Mouse (Mus musculus) erythroblast, adult 5-6 weeks (primary cell): ENCODE data around the gene Polg2. TPM values are rescaled to one million over a fixed set of nuclear protein-coding genes. Genes with fewer than 3 reads are reported as not detected.
"Not testable (repeated sequence)": the region's sequence is repeated elsewhere in the genome, so short reads cannot be mapped to it uniquely, and the experiment has no call there.

Experiments used
- ATAC-seq: replicated peaks from 2 replicates; pipeline ENCODE4 v1.8.0; 2016; ENCODE audit warnings: moderate number of reproducible peaks, mild to moderate bottlenecking, moderate TSS enrichment, inconsistent platforms; ENCODE audit not compliant: poor library complexity, low FRiP score, severe bottlenecking
- total RNA-seq, 2 experiments: library from RNA; stranded (forward) in 1 of 2; stranded (reverse) in 1 of 2; fragments of 150-400 nt in 1 of 2; fragments of 200-764, 138-1000 nt in 1 of 2; gene quantifications; 2 replicates each; pipeline versions ENCODE4 v1.2.3 to v1.2.4; 2015 to 2017; ENCODE audit warnings: low replicate concordance in 2 of 2

Polg2 gene
- total RNA-seq, 2 experiments from 2014 or later = 9.6 to 22.7 TPM

- no peak for ATAC-seq
Measured at GRCm38 (mm10) chr11:106793846-106794245, 14.5 kb upstream of the Polg2 start.

GRCm38 (mm10) chr11:106789649-106790048, 10.3 kb upstream of the Polg2 start:
- ATAC-seq = no peak

- peak; percentile 80 for ATAC-seq
Measured at GRCm38 (mm10) chr11:106788775-106789459, 9.6 kb upstream of the Polg2 start, which contains the start of the genes Ddx5 and Cep95. Ddx5 (minus strand) TSS chr11:106789185. Cep95 (plus strand) TSS chr11:106789252.

GRCm38 (mm10) chr11:106788026-106788774, 8.9 kb upstream of the Polg2 start:
- ATAC-seq = peak; percentile 74

GRCm38 (mm10) chr11:106787131-106788025, 8.0 kb upstream of the Polg2 start:
- ATAC-seq = peak; percentile 66

GRCm38 (mm10) chr11:106785043-106785442, 5.7 kb upstream of the Polg2 start:
- ATAC-seq = no peak

- ATAC-seq = no peak
Measured at GRCm38 (mm10) chr11:106784476-106784875, 5.1 kb upstream of the Polg2 start.

- no peak for ATAC-seq
Measured at GRCm38 (mm10) chr11:106782841-106783764, 3.8 kb upstream of the Polg2 start.

- ATAC-seq = not testable (repeated sequence)
Measured at GRCm38 (mm10) chr11:106782271-106782670, 2.9 kb upstream of the Polg2 start.

GRCm38 (mm10) chr11:106780590-106781220, 1.4 kb upstream of the Polg2 start:
- no peak for ATAC-seq

- ATAC-seq = no peak
Measured at GRCm38 (mm10) chr11:106780089-106780425, 720 bp upstream of the Polg2 start.

- ATAC-seq = no peak; the same call in 1 of the 2 replicates
Measured at GRCm38 (mm10) chr11:106778589-106779387, 549 bp downstream of the Polg2 start.

- no peak for ATAC-seq
Measured at GRCm38 (mm10) chr11:106778132-106778531, 1.2 kb downstream of the Polg2 start.

GRCm38 (mm10) chr11:106777395-106777794, 1.9 kb downstream of the Polg2 start:
- ATAC-seq = no peak

GRCm38 (mm10) chr11:106776960-106777359, 2.4 kb downstream of the Polg2 start:
- no peak for ATAC-seq

GRCm38 (mm10) chr11:106773061-106773460, 6.3 kb downstream of the Polg2 start:
- no peak for ATAC-seq

- ATAC-seq = no peak
Measured at GRCm38 (mm10) chr11:106770195-106770974, 9.0 kb downstream of the Polg2 start.
